Mouse (Mus musculus) kidney, adult 2 months (tissue): ENCODE measurements around the gene Daam1.

Experiments used
- CTCF ChIP-seq: fragments of 200-500 bp; conservative IDR thresholded peaks from 2 replicates; pipeline ENCODE4 v1.5.1; 2011; ENCODE audit warnings: low read depth, mild to moderate bottlenecking, control low read depth, low read length, moderate library complexity, mixed read lengths; ENCODE audit not compliant: insufficient read depth, insufficient read length
- POLR2A ChIP-seq: fragments of 200-500 bp; IDR thresholded peaks from one replicate; pipeline ENCODE4 v1.6.1; 2011; ENCODE audit warnings: low read depth, low read length, control low read depth

- no peak for TF ChIP-seq CTCF
- no peak for TF ChIP-seq POLR2A
Measured at GRCm38 (mm10) chr12:71957496-71957895, 126.6 kb downstream of the Daam1 start.
